Mouse (Mus musculus): ENCODE results near the gene B130006D01Rik.

B130006D01Rik gene

DNA sequence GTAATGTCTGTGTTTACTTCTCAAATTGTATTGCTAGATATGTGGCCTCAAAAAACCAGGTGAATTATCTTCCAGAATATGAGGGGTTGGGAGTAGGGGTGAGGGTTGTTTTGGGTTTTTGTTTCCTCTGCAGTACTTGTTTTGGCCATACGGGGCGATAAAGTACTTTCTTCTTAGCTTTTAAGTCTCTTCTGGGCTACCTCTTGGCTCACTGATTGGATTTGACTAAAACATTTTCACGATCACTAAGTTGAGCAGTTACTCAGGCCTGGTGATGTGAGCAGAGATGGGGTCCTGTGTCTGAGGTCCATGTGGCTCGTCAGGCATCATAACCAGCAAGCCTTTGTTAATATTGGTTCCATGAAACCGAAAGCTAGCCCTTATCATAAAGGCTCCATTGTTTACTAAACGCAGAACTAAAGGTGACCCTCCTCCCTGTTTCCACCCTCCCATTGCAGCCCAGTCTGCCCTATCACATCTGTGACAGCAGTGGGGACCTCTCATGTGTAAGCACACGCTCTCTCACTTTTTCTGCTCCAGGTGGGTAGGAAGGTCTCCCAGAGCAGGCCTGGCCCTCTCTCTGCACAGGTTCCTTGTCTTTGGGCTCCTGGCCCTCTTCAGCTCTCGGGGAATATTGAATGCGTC lies 47.5 kb downstream of the B130006D01Rik start:
- no peak for DNase-seq (ENCODE audit: low spot score in 2 of 2)

DNA sequence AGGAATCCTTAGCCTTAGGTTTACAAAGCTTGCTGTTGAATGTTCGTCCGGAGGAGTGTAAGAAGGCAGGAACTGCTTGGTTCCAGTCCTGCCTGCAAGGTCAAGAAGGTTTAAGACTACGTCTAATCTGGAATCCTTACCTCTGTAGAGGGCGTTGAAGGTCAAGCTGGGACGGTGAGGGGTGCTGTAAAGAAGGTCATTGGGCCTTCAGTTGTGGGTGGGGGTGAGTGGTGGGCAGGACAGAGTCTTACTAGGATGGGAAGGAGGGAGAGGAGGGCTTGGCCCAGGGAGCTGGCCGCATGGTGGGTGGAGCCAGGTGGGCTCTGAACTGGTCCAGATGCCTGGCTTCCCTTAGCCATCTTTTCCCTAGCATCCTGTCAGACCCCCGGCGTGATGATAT lies 48.3 kb downstream of the B130006D01Rik start:
- DNase-seq (ENCODE audit: low spot score in 2 of 2) = no peak

- DNase-seq (ENCODE audit: low spot score in 2 of 2) = no peak
These were observed 49.9 kb downstream of the B130006D01Rik start for GRCm38 (mm10) chr11:95773264-95773663.
